ENCODE assay signal across 10 mouse cellular contexts in the genomic region with DNA sequence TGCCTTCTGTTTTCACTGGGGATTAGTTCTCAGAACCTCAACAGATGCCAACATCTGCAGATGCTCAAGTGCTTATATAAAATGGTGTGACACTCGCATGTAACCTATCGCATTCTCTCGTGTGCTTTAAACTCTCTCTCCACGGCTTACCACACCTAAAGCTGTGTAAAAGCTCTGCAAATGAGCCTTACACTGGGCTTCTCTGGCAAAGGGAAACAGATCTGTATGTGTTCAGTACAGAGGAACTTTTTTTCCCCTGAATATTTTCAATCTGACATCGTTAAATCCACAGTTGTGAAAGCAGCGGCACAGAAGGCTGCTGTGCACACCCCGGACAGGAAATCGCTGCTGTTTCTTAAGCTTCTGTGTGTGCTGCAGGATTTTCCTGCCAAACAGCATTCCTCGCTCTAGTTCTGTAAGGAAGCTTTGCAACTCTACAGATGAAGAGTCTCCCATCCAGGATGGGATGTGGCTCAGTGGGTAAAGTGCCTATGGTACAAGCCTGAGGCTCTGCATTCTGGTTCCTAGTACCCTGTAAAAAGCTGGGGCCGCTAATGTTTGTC.
DNase-seq lines count a peak whose midpoint lies in the region; ATAC-seq and TF ChIP-seq lines count a peak whose summit lies in the region.
"Had no signal": no experiment of that assay in that cellular context is flagged by ENCODE, and none has a peak within 500 bp of the region (broad histone marks: within the 10 kb centered on the region; RNA-seq: fewer than 3 reads in every experiment).

No protein-coding gene starts in this region.

- DNase-seq in forebrain, embryonic 10.5 days (ENCODE audit: extremely low spot score, low spot score) = no peak
- DNase-seq in right cerebral cortex, postnatal 10 days (ENCODE audit: low spot score in 2 of 2) = peak; percentile 39 to 46
- DNase-seq in right cerebral cortex, postnatal 14 days = no peak
- peak; percentile 36 to 57 for DNase-seq in kidney, postnatal 4 days
- DNase-seq in stomach, postnatal 0 days (ENCODE audit: low spot score) = peak; percentile 24
- no peak for DNase-seq in left cerebral cortex, adult 8-10 months (ENCODE audit: low spot score in 2 of 2)
- no peak for DNase-seq in left cerebral cortex, postnatal 36 days (ENCODE audit: low spot score in 2 of 2)
- DNase-seq: thymus, postnatal 25 days had no signal

- intact Hi-C loops in left cerebral cortex, postnatal 36 days (cut with DNase I) = loop anchor here (10.0 kb wide), 1 partner anchor 199 kb away; no protein-coding TSS in a partner anchor

- H3K27ac ChIP-seq in forebrain, embryonic 10.5 days = peak overlapping the region; percentile 32
- no peak overlapping the region for H3K27ac ChIP-seq in forebrain, embryonic 16.5 days (ENCODE audit: low read length)
- H3K27ac ChIP-seq in stomach, postnatal 0 days (replicated peaks) = peak overlapping the region; percentile 58

- H3K4me1 ChIP-seq in forebrain, embryonic 10.5 days = peaks cover 70% of the 10 kb centered on the region
- H3K4me1 ChIP-seq in forebrain, embryonic 16.5 days (replicated peaks; ENCODE audit: control insufficient read depth, insufficient read depth, low read length) = peaks cover 35% of the 10 kb centered on the region
- H3K4me1 ChIP-seq in stomach, postnatal 0 days (replicated peaks; ENCODE audit: control insufficient read depth, insufficient read depth) = no peaks in the 10 kb centered on the region; the same call in 1 of the 2 replicates

- no peaks in the 10 kb centered on the region for H3K9me3 ChIP-seq in forebrain, embryonic 10.5 days
- H3K9me3 ChIP-seq in forebrain, embryonic 16.5 days (ENCODE audit: control insufficient read depth, low read length) = no peaks in the 10 kb centered on the region
- no peaks in the 10 kb centered on the region for H3K9me3 ChIP-seq in stomach, postnatal 0 days (ENCODE audit: control insufficient read depth, low read length)

- H3K27me3 ChIP-seq in forebrain, embryonic 10.5 days (ENCODE audit: poor library complexity, severe bottlenecking) = no peaks in the 10 kb centered on the region; the same call in 1 of the 2 replicates
- H3K27me3 ChIP-seq in forebrain, embryonic 16.5 days (replicated peaks; ENCODE audit: control insufficient read depth, insufficient read depth, low read length) = no peaks in the 10 kb centered on the region
- H3K27me3 ChIP-seq in stomach, postnatal 0 days (ENCODE audit: control insufficient read depth, insufficient read depth, low read length) = no peaks in the 10 kb centered on the region

- TF ChIP-seq CTCF in stomach, postnatal 0 days (IDR thresholded peaks at IDR 0.05; ENCODE audit: low read depth) = no peak

- no peak overlapping the region for H3K4me2 ChIP-seq in forebrain, embryonic 16.5 days (ENCODE audit: low read length)
- peak overlapping the region; percentile 38 for H3K4me2 ChIP-seq in stomach, postnatal 0 days (replicated peaks; ENCODE audit: low read depth)

- peak; percentile 62 for TF ChIP-seq EP300 in stomach, postnatal 0 days (optimal IDR thresholded peaks at IDR 0.05)

- WGBS in forebrain, embryonic 10.5 days = 65% methylated on average over 10 of the region's 10 CpGs
- 45% methylated on average over 10 of the region's 10 CpGs for WGBS in forebrain, embryonic 16.5 days
- WGBS in stomach, postnatal 0 days = 12% methylated on average over 10 of the region's 10 CpGs

- no peak for ATAC-seq in forebrain, embryonic 16.5 days
- ATAC-seq in stomach, postnatal 0 days (ENCODE audit: low FRiP score, low TSS enrichment) = no peak; the same call in 1 of the 2 replicates

- no peak overlapping the region for H3K4me3 ChIP-seq in forebrain, embryonic 10.5 days
- no peak overlapping the region for H3K4me3 ChIP-seq in forebrain, embryonic 16.5 days (replicated peaks; ENCODE audit: low read length)
- no peak overlapping the region for H3K4me3 ChIP-seq in stomach, postnatal 0 days (ENCODE audit: low read depth, low read length)
- H3K4me3 ChIP-seq: erythroblast, embryonic 14.5 days had no signal

- H3K36me3 ChIP-seq in forebrain, embryonic 10.5 days (replicated peaks) = no peaks in the 10 kb centered on the region
- H3K36me3 ChIP-seq in forebrain, embryonic 16.5 days (ENCODE audit: control insufficient read depth, insufficient read depth) = no peaks in the 10 kb centered on the region
- no peaks in the 10 kb centered on the region for H3K36me3 ChIP-seq in stomach, postnatal 0 days (ENCODE audit: control insufficient read depth, insufficient read depth, low read length)

- no peak overlapping the region for H3K9ac ChIP-seq in forebrain, embryonic 16.5 days (replicated peaks; ENCODE audit: low read depth, low read length)
- H3K9ac ChIP-seq in stomach, postnatal 0 days (ENCODE audit: low read length) = no peak overlapping the region; the same call in 1 of the 2 replicates

Comparison
In these comparisons a context has a peak if more than half of its experiments do, and no peak if none do; other contexts are left out.
1. DNase-seq: peak in right cerebral cortex, postnatal 10 days (2 of 2), kidney, postnatal 4 days (2 of 2) and stomach, postnatal 0 days (single experiment); none in forebrain, embryonic 10.5 days (single experiment), right cerebral cortex, postnatal 14 days (single experiment), left cerebral cortex, adult 8-10 months (0 of 2) and left cerebral cortex, postnatal 36 days (0 of 2).